Comparison of ENCODE assay signal across 1 mouse cellular context in the genomic region with DNA sequence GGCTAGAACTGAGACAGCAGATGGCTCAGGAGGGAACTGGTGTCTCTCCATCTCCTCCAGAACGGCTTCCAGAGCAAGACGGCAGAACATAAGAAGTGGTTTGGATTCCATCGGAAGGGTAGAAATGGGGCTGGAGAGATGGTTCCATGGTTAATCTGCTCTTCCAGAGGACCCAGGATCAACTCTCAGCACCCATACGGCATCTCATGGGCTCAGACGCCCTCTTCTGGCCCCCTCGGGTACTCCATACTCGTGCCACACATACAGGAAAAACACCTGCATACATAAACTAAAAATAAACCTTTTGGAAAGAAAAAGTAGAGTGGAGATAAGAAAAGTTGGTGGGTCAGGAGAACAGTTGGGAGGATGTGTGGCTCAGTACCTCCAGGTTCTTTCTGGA.
TF ChIP-seq lines count a peak whose summit lies in the region.

No protein-coding gene starts in this region.

TF ChIP-seq in CH12.LX, 34 proteins besides CTCF, POLR2A, EP300 and RAD21 (continued from another document):
- no peak for TF ChIP-seq CHD1 (IDR thresholded peaks at IDR 0.05; ENCODE audit: low read depth, low read length)
- no peak for TF ChIP-seq TCF12 (IDR thresholded peaks at IDR 0.05; ENCODE audit: low read depth, low read length)
- TF ChIP-seq IRF4 (IDR thresholded peaks at IDR 0.05; ENCODE audit: low read depth, low read length), result no peak
- no peak for TF ChIP-seq TBP (conservative IDR thresholded peaks at IDR 0.05; ENCODE audit: low read depth, low read length)
- no peak for TF ChIP-seq MXI1 (IDR thresholded peaks at IDR 0.05; ENCODE audit: low read depth, low read length)
- no peak for TF ChIP-seq USF1 (IDR thresholded peaks at IDR 0.05; ENCODE audit: low read depth, low read length)
- no peak for TF ChIP-seq NELFE (IDR thresholded peaks at IDR 0.05; ENCODE audit: low read depth, low read length)
- no peak for TF ChIP-seq ZMIZ1 (IDR thresholded peaks at IDR 0.05; ENCODE audit: low read depth, low read length)
- no peak for TF ChIP-seq JUND (conservative IDR thresholded peaks at IDR 0.05; ENCODE audit: low read depth, low read length)
- no peak for TF ChIP-seq ZKSCAN1 (IDR thresholded peaks at IDR 0.05; ENCODE audit: borderline replicate concordance, low read depth, low read length)
